Mouse (Mus musculus) mouse trophoblast stem cell (cell line): ENCODE results near the gene 4930404N11Rik.

Experiments used
- in situ Hi-C, 2 experiments: fragments of 300-500 bp; cut with MseI, MboI; formaldehyde crosslinking; loops; 2 replicates in 1 of 2; 3 replicates in 1 of 2; pipeline ENCODE4 v1.15.1; 2025

The 4930404N11Rik gene

GRCm38 (mm10) chr10:81382039-81382438 lies 16.4 kb upstream of the 4930404N11Rik start:
- in situ Hi-C loops = no loop called here

- in situ Hi-C loops = no loop called here
Measured at GRCm38 (mm10) chr10:81379809-81380378, 14.3 kb upstream of the 4930404N11Rik start.

GRCm38 (mm10) chr10:81379183-81379553 lies 13.6 kb upstream of the 4930404N11Rik start:
- in situ Hi-C loops = no loop called here

GRCm38 (mm10) chr10:81378553-81379182 lies 13.1 kb upstream of the 4930404N11Rik start:
- in situ Hi-C loops = no loop called here

- in situ Hi-C loops = no loop called here
Measured at GRCm38 (mm10) chr10:81377793-81378552, 12.4 kb upstream of the 4930404N11Rik start, which contains the start of gene Fzr1. TSS of gene Fzr1 (minus strand) at chr10:81378516.

GRCm38 (mm10) chr10:81377362-81377664 lies 11.7 kb upstream of the 4930404N11Rik start:
- in situ Hi-C loops = no loop called here

- in situ Hi-C loops = no loop called here
Measured at GRCm38 (mm10) chr10:81376561-81377361, 11.1 kb upstream of the 4930404N11Rik start.

- in situ Hi-C loops = no loop called here
Measured at GRCm38 (mm10) chr10:81375322-81375721, 9.7 kb upstream of the 4930404N11Rik start.

DNA sequence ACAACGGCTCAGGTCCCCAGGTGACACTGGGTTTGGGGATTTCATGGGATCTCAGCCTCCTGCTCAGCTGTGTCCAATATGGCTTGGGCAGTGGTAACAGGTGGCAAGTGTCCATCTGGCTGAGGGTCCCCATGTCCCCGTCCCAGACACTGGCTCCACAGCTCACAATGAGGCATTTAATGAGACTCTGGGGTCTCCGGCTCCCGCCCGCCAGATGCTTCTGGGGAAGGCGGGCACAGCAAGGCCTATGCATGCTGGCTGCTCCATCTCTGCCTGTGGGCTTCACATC lies 1.5 kb upstream of the 4930404N11Rik start:
- in situ Hi-C loops = no loop called here

DNA sequence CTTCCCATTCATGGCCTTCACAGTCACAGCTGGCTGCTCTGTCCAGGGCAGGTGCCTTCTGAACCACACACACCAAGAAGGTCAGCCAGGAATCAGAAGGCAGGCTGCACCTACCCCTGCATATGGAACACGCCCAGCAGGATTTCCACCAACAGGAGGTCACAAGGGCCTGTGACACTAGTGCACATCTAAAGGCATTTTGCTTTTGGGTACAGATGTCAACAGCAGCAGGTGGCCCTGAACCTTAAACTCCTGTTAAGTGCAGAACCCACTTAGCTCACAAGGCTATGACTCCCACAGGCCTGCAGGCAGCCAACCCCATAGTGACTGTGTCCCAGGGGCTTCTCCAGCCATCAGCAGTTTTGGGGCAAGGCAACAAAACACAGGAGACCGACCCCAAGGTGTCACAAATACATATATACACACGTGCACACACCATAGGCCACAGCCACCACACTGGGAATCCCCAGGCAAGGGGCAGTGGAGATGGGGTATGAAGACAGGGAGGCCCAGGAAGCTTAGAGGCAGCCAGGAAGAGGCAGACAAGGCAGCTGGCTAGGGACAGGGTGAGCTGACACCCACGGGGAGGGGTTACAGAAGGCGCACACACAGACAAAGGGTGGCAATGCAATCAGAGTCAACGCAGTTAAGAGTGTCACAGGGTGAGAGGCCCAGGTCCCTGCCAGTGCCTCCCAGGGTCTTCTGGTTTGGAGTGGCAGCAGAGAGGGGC lies 1.0 kb upstream of the 4930404N11Rik start:
- in situ Hi-C loops = no loop called here

GRCm38 (mm10) chr10:81365073-81365472 lies 543 bp downstream of the 4930404N11Rik start:
- in situ Hi-C loops = no loop called here

DNA sequence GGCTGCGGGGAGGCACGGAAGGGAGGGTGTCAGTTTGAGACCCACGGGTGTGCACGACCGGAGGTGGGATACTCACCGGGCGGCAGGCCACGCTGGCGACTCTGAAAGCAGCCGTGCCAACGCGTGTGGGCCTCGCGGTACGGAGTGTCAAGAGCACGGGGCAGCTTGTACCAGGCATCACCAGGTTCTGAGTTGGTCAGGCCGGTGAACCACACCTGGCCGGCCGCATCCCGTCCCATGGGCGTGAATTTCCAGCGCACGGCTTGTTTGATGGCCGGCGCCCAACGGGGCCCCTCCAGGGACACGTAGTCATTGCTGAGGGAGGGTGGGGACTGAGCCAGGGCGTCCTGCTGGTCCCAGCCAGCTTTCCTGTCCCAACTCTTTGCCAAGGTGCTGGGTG lies 950 bp downstream of the 4930404N11Rik start:
- in situ Hi-C loops = no loop called here

GRCm38 (mm10) chr10:81363436-81364346 lies 1.9 kb downstream of the 4930404N11Rik start:
- in situ Hi-C loops = no loop called here

- in situ Hi-C loops = no loop called here
Measured at GRCm38 (mm10) chr10:81362336-81362949, 3.2 kb downstream of the 4930404N11Rik start.

DNA sequence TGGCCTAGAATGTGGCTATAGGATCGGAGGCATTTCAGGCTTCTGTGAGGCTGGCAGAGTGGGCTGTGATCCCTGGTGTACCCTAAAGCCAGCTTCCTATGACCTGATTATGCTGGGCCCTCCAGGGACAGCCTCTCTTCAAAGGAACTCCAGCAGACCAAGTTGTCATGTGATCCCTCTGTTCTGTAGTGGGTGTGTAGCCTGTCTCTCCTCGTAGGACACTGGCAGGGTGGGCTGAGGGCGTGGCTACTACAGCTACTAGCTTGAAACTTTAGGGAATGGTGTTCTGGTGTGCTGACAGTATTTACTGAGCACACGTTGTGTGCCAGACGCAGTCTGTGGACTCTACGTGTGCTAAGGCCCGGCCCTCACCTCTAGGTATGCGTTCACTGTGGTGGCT lies 4.9 kb downstream of the 4930404N11Rik start:
- in situ Hi-C loops = no loop called here

- in situ Hi-C loops = no loop called here
Measured at GRCm38 (mm10) chr10:81358841-81359240, 6.8 kb downstream of the 4930404N11Rik start.

GRCm38 (mm10) chr10:81358209-81358608 lies 7.4 kb downstream of the 4930404N11Rik start:
- in situ Hi-C loops = no loop called here

- in situ Hi-C loops = no loop called here
Measured at GRCm38 (mm10) chr10:81356991-81357844, 8.4 kb downstream of the 4930404N11Rik start, which contains the start of gene Mfsd12. TSS of gene Mfsd12 (plus strand) at chr10:81357491.

DNA sequence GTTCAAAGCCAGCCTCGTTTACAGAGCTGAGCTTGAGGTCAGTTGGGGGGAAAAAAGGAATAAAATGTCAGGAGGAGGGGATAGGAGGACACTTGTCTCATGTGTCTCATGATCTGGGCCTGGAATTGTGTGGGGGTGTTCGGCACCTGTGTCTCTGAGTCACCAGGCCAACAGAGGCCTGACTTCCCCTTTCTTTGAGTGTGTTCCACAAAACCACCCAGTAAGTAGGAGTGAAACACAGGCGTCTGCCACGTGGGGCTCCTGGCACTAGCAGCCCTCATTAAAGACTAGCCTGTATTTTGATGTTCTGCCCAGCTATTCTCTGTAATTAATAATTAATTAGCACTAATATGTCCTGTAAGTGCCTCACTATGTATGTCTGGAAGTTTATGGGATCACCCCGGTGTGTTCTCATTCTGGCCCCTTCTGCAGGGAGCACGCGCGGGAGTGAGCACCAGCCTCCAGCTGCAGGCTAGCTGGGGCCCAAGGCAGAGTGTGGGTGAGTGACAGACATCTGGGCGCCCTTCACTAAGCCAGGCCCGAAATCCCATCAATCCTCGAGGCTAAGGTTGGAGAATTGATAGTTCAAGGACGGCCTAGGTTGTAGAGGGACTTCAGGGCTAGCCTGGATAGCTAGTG lies 9.1 kb downstream of the 4930404N11Rik start:
- in situ Hi-C loops = no loop called here
